Mouse (Mus musculus): ENCODE data around the gene Dvl3.

GRCm38 (mm10) chr16:20539649-20540048 lies 22.9 kb downstream of the Dvl3 start:
- TF ChIP-seq POLR2A (IDR thresholded peaks at IDR 0.05; ENCODE audit: extremely low read depth, insufficient read depth, low read length) (no peak), CTCF (IDR thresholded peaks at IDR 0.05; ENCODE audit: extremely low read depth, insufficient read depth, low read length) (no peak)
